Mouse (Mus musculus): ENCODE measurements around the gene Skil.

DNA sequence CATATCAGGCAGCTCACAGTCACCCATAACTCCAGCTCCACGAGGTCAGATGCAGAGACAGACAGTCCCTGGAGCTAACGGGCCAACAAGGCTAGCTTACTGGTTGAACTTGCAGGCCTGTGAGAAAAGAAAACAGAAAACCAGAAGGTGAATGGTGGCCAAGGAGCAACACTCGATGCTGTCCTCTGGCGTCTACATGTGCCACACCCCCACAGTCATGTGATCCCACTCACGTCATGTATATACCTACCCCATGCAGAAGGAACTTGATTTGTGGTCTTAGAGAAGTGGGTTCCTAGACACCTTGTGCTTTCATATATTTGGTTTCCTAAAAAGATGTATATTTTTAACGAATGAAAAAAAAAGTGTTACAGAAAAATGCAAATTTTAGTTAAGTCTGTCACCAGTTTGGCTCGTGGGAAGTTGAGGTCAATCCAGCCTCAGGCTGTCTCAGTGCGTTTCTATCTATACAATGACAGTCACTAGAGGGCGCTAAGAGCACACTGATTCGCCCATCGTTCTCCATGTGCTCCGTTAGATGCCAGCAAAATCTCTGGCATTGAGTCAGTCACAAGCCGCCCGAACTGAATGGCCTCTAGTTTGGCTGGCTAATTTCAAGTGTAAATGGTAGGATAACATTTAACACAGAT is 50.9 kb downstream of the Skil start:
- no peak for TF ChIP-seq POLR2A (IDR thresholded peaks at IDR 0.05; ENCODE audit: extremely low read depth, insufficient read depth, low read length)
- TF ChIP-seq CTCF (IDR thresholded peaks at IDR 0.05; ENCODE audit: low read depth, low read length), result peak; percentile 78

Data from liver, adult 2 months (tissue).